Mouse (Mus musculus) olfactory bulb, adult 2 months (tissue): ENCODE measurements around the gene Krt80.

Experiments used
- CTCF ChIP-seq: fragments of 200-500 bp; IDR thresholded peaks from 2 replicates; pipeline ENCODE4 v1.5.1; 2012; ENCODE audit warnings: low read depth, mild to moderate bottlenecking, low read length, moderate library complexity; ENCODE audit not compliant: insufficient read depth
- POLR2A ChIP-seq: fragments of 200-500 bp; IDR thresholded peaks from 2 replicates; pipeline ENCODE4 v1.6.1; 2012; ENCODE audit warnings: mild to moderate bottlenecking, low read depth, low read length, moderate library complexity; ENCODE audit not compliant: insufficient read depth

DNA sequence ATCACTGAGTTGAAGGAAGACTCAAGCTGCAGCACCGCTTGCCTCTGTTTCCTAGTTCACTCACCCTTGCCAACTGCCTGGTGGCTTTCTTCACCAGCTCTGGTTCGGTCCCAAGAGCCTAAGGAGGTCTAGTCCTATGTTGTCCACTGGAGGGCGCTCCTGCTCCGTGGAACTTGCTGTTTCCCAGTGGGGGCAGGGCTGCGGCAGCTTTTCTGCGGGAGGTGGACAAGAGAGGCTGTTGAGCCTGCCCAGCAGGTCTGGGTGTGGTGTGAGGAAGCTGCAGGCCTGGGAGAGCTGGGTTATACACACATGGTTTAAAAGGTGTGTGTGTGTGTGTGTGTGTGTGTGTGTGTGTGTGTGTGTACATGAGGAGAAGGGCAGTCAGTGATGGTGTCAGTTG lies 42.7 kb downstream of the Krt80 start:
- TF ChIP-seq POLR2A (no peak), CTCF (peak; percentile 89)
